Mouse (Mus musculus) liver, embryonic 11.5 days (tissue): ENCODE measurements around the gene Hist1h3e. TPM values are rescaled to one million over a fixed set of nuclear protein-coding genes. Genes with fewer than 3 reads are reported as not detected.
A peak's percentile ranks its signal among the peaks of the same experiment; 100 is the strongest.

Source experiments
- ATAC-seq: fragments of 200-750 bp; cut with Nextera tagmentation; replicated peaks from 2 replicates; pipeline ENCODE4 v1.8.0; 2017; ENCODE audit warnings: moderate number of reproducible peaks, mild to moderate bottlenecking, moderate TSS enrichment, moderate library complexity; ENCODE audit not compliant: low FRiP score
- DNase-seq: peaks from one replicate; pipeline ENCODE4 v3.0.0-alpha.2; 2017; ENCODE audit warnings: low spot score
- H3K27ac ChIP-seq: fragments of 300-500 bp; sonication (generic); 2 replicates; pipeline ENCODE4 v1.5.1; 2014; ENCODE audit warnings: mild to moderate bottlenecking, low read depth, low read length, control low read depth
- H3K27me3 ChIP-seq: fragments of 300-500 bp; sonication (generic); replicated peaks from 2 replicates; pipeline ENCODE4 v1.6.1; 2014; ENCODE audit warnings: low read length, mixed read lengths; ENCODE audit not compliant: control insufficient read depth, insufficient read depth
- H3K36me3 ChIP-seq: fragments of 300-500 bp; sonication (generic); 2 replicates; pipeline ENCODE4 v1.6.1; 2014; ENCODE audit warnings: mild to moderate bottlenecking, low read length, moderate library complexity, mixed read lengths; ENCODE audit not compliant: control insufficient read depth, insufficient read depth
- H3K4me1 ChIP-seq: fragments of 300-500 bp; sonication (generic); replicated peaks from 2 replicates; pipeline ENCODE4 v1.6.1; 2014; ENCODE audit warnings: low read length, mixed read lengths; ENCODE audit not compliant: control insufficient read depth, insufficient read depth
- H3K4me2 ChIP-seq: fragments of 300-500 bp; sonication (generic); 2 replicates; pipeline ENCODE4 v1.6.1; 2014; ENCODE audit warnings: mild to moderate bottlenecking, control low read depth, moderate library complexity
- H3K4me3 ChIP-seq: fragments of 300-500 bp; sonication (generic); 2 replicates; pipeline ENCODE4 v1.5.1; 2014; ENCODE audit warnings: low read depth, low read length, control low read depth
- H3K9ac ChIP-seq: fragments of 300-500 bp; sonication (generic); 2 replicates; pipeline ENCODE4 v1.6.1; 2014; ENCODE audit warnings: low read depth, low read length, control low read depth
- H3K9me3 ChIP-seq: fragments of 300-500 bp; sonication (generic); 2 replicates; pipeline ENCODE4 v1.6.1; 2016; ENCODE audit warnings: low read length, inconsistent platforms, mixed read lengths; ENCODE audit not compliant: control insufficient read depth
- WGBS: fragments of 180-500 bp; shearing (Covaris S2); extraction: QIAGEN DNeasy Blood & Tissue Kit; methylation state at CpG from one replicate; pipeline ENCODE4 v1.1.7; 2014; 5-methylcytosine and 5-hydroxymethylcytosine counted together
- polyA plus RNA-seq: library from polyadenylated mRNA; unstranded; fragments of >200 nt; fragmentation: Nextera tagmentation; extraction: Ambion mirVana; gene quantifications from 2 replicates; pipeline ENCODE4 v1.2.1, GENCODE M21; 2014

Hist1h3e gene
- polyA plus RNA-seq, 1 experiment from 2014 or later, result 3.5 TPM

DNA sequence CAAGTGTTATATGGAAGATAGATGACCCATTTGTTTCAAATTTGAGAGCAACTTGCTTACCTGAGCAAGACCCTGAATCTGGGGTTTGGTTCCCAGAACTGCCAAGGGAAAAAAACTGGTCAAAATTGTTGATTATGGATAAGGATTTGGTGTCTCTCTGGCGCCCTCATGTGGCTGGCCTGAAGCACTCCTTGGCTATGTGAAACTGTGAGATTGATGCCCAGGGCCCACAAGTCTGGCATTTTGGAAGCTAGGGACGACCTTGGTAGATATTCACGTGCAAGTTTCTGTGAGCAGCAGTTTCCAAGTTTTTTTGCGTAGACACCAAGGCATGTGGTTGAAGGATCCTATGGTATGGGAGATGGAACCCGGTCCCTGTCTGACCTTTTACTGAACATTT is 37.5 kb downstream of the Hist1h3e start:
- H3K9ac ChIP-seq, result no peak overlapping the region
- no peaks in the 10 kb centered on the region for H3K27me3 ChIP-seq
- H3K4me2 ChIP-seq, result peak overlapping the region; percentile 31
- no peak overlapping the region for H3K4me3 ChIP-seq
- H3K36me3 ChIP-seq, result no peaks in the 10 kb centered on the region
- 8% methylated on average over 5 of the region's 5 CpGs for WGBS
- peaks cover 25% of the 10 kb centered on the region for H3K4me1 ChIP-seq
- peak; percentile 78 for DNase-seq
- ATAC-seq, result no peak
- H3K9me3 ChIP-seq, result no peaks in the 10 kb centered on the region
- no peak overlapping the region for H3K27ac ChIP-seq

GRCm38 (mm10) chr13:23523976-23524375 is 38.2 kb downstream of the Hist1h3e start:
- ATAC-seq (no peak), DNase-seq (no peak)
- H3K4me1 ChIP-seq, result peaks cover 23% of the 10 kb centered on the region
- no peak overlapping the region for H3K4me3 ChIP-seq
- H3K27ac ChIP-seq, result no peak overlapping the region
- WGBS, result 44% methylated on average over 5 of the region's 5 CpGs
- H3K4me2 ChIP-seq, result peak overlapping the region; percentile 40; the same call in 1 of the 2 replicates
- H3K9me3 ChIP-seq, result no peaks in the 10 kb centered on the region
- H3K9ac ChIP-seq, result no peak overlapping the region
- H3K27me3 ChIP-seq, result no peaks in the 10 kb centered on the region
- no peaks in the 10 kb centered on the region for H3K36me3 ChIP-seq

- ATAC-seq (peak; percentile 56), DNase-seq (peak; percentile 72)
- Histone ChIP-seq H3K27me3 (no peaks in the 10 kb centered on the region), H3K4me2 (peak overlapping the region; percentile 92), H3K4me1 (peaks cover 18% of the 10 kb centered on the region), H3K27ac (no peak overlapping the region), H3K4me3 (peak overlapping the region; percentile 31), H3K9me3 (no peaks in the 10 kb centered on the region), H3K9ac (no peak overlapping the region), H3K36me3 (no peaks in the 10 kb centered on the region)
- WGBS, result under 1% methylated on average over 14 of the region's 14 CpGs
These were observed 40.5 kb downstream of the Hist1h3e start for GRCm38 (mm10) chr13:23521703-23522102.

DNA sequence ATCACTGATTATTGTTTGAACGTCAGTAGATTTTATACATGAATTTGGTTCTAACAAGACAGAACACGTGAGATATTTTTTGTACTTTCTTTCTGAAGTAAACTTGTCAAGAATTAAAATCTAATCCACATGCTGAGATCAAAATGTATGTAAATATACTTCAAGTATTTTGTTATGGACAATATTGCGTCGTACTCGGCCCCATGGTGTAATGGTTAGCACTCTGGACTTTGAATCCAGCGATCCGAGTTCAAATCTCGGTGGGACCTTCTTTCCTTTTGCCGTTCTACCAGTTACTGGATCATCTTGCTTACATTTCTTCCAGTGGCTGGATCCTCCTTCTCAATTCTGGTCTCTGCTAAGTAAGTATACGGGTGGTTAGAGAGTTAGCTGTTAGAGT is 42.8 kb downstream of the Hist1h3e start:
- 0 out of 2 replicates have a peak overlapping the region, but pooled peaks have one; percentile 26 for H3K9ac ChIP-seq
- peak overlapping the region; percentile 92 for H3K4me2 ChIP-seq
- H3K27ac ChIP-seq, result peak overlapping the region; percentile 56; the same call in 1 of the 2 replicates
- no peaks in the 10 kb centered on the region for H3K27me3 ChIP-seq
- H3K9me3 ChIP-seq, result no peaks in the 10 kb centered on the region
- no peaks in the 10 kb centered on the region for H3K36me3 ChIP-seq
- peak overlapping the region; percentile 58 for H3K4me3 ChIP-seq
- ATAC-seq (peak; percentile 62), DNase-seq (no peak)
- H3K4me1 ChIP-seq, result peaks cover 16% of the 10 kb centered on the region
- WGBS, result under 1% methylated on average over 10 of the region's 10 CpGs

GRCm38 (mm10) chr13:23518885-23519284 is 43.3 kb downstream of the Hist1h3e start:
- Histone ChIP-seq H3K9ac (0 out of 2 replicates have a peak overlapping the region, but pooled peaks have one; percentile 26), H3K4me3 (peak overlapping the region; percentile 58), H3K9me3 (no peaks in the 10 kb centered on the region), H3K4me2 (peak overlapping the region; percentile 92), H3K4me1 (peaks cover 16% of the 10 kb centered on the region), H3K36me3 (no peaks in the 10 kb centered on the region), H3K27me3 (no peaks in the 10 kb centered on the region), H3K27ac (peak overlapping the region; percentile 56; the same call in 1 of the 2 replicates)
- whole genome bisulfite sequencing, result under 1% methylated on average over 6 of the region's 6 CpGs
- peak; percentile 76 for DNase-seq
- ATAC-seq, result peak; percentile 68

DNA sequence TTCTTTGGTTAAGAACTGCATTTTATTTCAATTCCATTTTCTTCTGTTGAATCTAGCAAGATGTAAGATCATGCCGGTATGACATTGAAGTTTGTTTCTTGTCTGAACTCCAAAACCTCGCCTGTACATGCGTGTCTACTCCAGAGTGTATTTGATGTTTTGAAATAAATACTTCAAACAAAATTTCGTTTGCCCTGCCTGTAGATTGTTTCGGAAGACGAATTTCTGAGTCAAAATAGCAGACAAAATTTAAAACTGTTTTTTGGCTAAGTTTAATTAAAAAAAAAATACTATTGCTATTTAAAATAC is 43.9 kb downstream of the Hist1h3e start:
- no peak for DNase-seq
- Histone ChIP-seq H3K27ac (no peak overlapping the region), H3K4me3 (peak overlapping the region; percentile 59), H3K36me3 (no peaks in the 10 kb centered on the region), H3K9me3 (no peaks in the 10 kb centered on the region), H3K4me2 (peak overlapping the region; percentile 92), H3K27me3 (no peaks in the 10 kb centered on the region), H3K4me1 (peaks cover 16% of the 10 kb centered on the region), H3K9ac (peak overlapping the region; percentile 57; the same call in 1 of the 2 replicates)
- no peak for ATAC-seq
- WGBS, result under 1% methylated on average over 6 of the region's 6 CpGs

DNA sequence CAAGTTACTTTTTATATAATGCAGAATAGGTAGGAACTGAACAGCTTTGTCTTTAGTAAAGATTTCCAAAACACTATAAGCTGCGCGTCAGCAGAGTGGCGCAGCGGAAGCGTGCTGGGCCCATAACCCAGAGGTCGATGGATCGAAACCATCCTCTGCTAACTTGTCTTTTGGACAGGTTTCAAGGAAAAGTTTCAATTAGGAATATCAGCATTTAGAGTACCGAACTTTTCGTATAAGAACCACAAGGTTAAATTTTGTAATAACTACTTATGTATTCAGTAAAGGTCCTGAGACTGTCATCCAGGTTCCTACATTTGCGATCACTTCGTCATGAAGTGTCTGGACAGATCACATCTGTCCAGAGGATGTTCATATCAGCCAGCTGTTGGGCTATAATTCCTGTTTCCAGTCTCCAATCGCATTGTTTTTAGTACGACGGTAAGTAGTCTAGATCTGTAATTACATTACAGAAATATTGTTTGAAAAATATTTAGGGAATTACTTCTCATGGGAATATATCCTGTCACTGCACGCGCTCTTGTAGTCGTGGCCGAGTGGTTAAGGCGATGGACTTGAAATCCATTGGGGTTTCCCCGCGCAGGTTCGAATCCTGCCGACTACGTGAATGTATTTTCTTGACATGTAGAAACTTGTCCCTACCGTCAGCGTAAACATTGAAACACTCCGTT is 44.4 kb downstream of the Hist1h3e start:
- Histone ChIP-seq H3K4me2 (peak overlapping the region; percentile 92), H3K36me3 (no peaks in the 10 kb centered on the region), H3K4me3 (peak overlapping the region; percentile 59), H3K27me3 (no peaks in the 10 kb centered on the region), H3K9ac (peak overlapping the region; percentile 64), H3K4me1 (peaks cover 16% of the 10 kb centered on the region), H3K9me3 (no peaks in the 10 kb centered on the region), H3K27ac (peak overlapping the region; percentile 70)
- ATAC-seq (peak; percentile 80), DNase-seq (peak; percentile 80)
- under 1% methylated on average over 27 of the region's 27 CpGs for WGBS

GRCm38 (mm10) chr13:23516822-23517602 is 45.2 kb downstream of the Hist1h3e start:
- DNase-seq, result no peak
- Histone ChIP-seq H3K4me3 (peak overlapping the region; percentile 59), H3K4me1 (peaks cover 13% of the 10 kb centered on the region), H3K27ac (peak overlapping the region; percentile 70), H3K9ac (peak overlapping the region; percentile 64; the same call in 1 of the 2 replicates), H3K27me3 (no peaks in the 10 kb centered on the region), H3K4me2 (peak overlapping the region; percentile 92), H3K36me3 (no peaks in the 10 kb centered on the region), H3K9me3 (no peaks in the 10 kb centered on the region)
- peak; percentile 57 for ATAC-seq
- under 1% methylated on average over 19 of the region's 19 CpGs for WGBS
